Mouse (Mus musculus) forelimb bud, embryonic 11.5 days (tissue): Measurements from ENCODE around the gene Foxm1.

ENCODE experiments used
- DNase-seq: peaks from one replicate; pipeline ENCODE4 v3.0.0-alpha.2; 2012; ENCODE audit warnings: low read depth, low spot score

The Foxm1 gene

GRCm38 (mm10) chr6:128362381-128363006 lies at the start of gene Foxm1, which contains the start of gene Rhno1:
Gene Foxm1 (plus strand): TSS chr6:128362967.
Gene Rhno1 (minus strand): TSS chr6:128362911.
- peak; percentile 79 for DNase-seq

- no peak for DNase-seq
Observed at GRCm38 (mm10) chr6:128314796-128315195, 48.0 kb upstream of the Foxm1 start.

GRCm38 (mm10) chr6:128315597-128315996 lies 47.2 kb upstream of the Foxm1 start:
- no peak for DNase-seq

- DNase-seq: peak; percentile 77
Observed at GRCm38 (mm10) chr6:128318317-128318716, 44.5 kb upstream of the Foxm1 start.

- peak; percentile 73 for DNase-seq
Observed at GRCm38 (mm10) chr6:128334397-128335124, 28.2 kb upstream of the Foxm1 start.

DNA sequence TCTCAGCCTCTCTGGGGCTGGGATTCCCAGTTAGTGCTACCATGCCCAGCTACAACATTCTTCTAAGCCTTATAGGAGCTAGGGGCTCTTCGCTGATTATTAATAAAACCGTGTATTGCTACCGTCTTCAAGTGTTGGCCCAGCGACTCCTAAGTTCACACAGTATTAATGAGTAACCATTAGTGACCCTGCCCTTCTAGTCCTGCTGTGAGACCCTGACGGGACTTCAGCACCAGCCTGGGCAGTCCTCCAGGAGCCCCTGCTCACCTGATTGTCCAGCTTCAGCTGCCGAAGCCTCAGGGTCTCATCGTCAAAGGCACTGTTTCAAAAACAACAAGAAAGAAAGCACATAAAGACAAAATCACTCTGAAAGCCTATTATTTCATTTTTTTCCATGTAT lies 25.3 kb upstream of the Foxm1 start:
- DNase-seq: no peak

DNA sequence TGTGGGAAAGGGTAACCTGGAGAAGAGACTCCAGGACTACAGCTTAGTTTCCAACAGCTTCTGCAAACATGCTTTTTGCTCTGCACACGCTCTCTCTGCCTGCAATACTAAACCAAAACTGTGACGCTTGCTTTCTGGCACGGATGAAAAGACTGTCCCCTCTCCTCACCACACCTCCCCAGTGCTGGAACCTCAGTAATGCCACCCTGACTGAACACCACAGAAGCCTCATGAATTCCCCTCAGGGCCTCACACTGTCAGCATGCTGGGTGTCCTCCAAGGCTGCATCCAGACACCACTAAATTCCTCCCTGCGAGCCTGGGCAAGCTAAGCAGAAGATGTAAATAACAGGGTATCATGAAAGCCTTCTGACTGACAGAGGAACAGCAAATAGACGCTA lies 23.9 kb upstream of the Foxm1 start:
- DNase-seq: peak; percentile 48

DNA sequence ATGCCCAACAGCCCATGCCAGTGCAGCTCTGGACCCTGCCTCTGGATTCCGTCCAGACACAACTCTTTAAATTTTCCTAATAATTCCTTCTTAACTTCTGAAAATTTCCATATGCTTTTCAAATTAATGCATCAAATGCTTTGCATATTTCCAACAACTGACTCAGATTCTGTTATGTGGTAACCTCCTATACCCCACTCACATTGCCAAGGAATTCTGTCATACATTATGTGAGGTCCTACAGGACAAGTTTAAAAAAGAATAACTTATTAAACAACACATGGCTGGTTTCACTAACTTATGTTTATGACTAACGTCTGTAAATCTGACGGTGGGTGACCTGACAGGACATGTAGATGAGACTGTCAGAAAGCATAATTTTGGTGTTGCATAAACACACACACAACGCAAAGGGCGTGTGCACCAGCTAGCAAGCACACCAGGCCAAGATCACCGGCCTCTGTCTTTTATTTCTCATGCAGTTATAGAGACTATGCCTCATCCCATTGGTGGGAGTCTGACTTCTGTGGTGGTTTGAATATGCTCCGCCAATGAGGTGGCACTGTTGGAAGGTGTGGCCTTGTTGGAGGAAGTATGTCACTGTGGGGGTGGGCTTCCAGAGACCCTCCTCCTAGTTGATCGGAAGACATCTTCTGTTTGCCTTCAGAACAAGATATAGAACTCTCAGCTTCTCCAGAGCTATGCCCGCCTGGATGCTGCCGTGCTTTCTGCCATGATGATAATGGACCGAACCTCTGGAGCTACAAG lies 20.6 kb upstream of the Foxm1 start:
- no peak for DNase-seq

GRCm38 (mm10) chr6:128345623-128346022 lies 17.1 kb upstream of the Foxm1 start:
- no peak for DNase-seq

- DNase-seq: no peak
Observed at GRCm38 (mm10) chr6:128346782-128347181, 16.0 kb upstream of the Foxm1 start.

- DNase-seq: no peak
Observed at GRCm38 (mm10) chr6:128349711-128350110, 13.1 kb upstream of the Foxm1 start.

GRCm38 (mm10) chr6:128354140-128354539 lies 8.6 kb upstream of the Foxm1 start:
- DNase-seq: no peak

DNA sequence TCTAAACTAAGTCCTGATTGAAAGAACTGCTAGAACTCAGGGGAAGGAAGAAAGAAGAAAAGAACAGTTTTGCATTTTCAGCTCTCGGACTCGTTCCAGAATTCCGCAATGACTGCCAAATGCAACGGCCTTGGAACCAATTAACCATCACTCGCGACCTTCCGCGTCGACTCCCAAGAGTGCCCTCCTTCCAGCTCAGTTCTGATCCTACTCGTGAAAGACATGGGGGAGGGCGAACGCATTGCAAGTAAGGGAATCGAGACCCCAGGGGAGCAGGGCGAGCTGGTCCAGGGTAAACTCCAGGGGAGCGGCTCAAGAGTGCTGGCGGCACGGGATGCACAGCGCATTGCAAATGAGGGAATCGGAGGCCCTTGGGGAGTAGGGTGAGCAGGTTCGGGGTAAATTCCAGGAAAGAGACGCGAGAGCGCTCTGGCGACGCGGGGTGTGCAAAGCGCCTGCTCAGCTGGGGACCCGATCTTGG lies 7.5 kb upstream of the Foxm1 start:
- peak; percentile 52 for DNase-seq

GRCm38 (mm10) chr6:128355726-128356416 lies 6.9 kb upstream of the Foxm1 start, which contains the start of gene Tulp3:
Gene Tulp3 (minus strand): TSS chr6:128355851.
- peak; percentile 95 for DNase-seq

- DNase-seq: peak; percentile 55
Observed at GRCm38 (mm10) chr6:128358999-128359398, 3.8 kb upstream of the Foxm1 start.

DNA sequence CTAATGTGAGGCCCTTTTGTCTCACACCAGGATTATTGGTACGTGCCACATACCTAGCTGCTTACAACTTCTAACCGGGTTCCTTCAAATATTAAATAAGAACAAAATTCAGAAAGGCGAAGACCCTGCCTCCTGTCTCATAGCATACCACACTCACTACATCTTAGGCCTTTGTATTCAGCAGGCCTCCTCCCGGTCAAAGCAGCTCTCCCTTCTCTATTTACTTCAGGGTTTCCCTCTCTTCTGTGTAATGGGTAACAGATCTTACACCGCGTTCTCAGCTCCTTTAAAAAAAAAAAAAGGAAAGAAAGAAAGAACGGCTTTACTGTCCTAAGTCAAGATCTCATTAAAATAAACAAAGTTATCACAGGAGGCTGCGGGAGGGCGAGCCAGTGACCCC lies 866 bp upstream of the Foxm1 start:
- DNase-seq: no peak

GRCm38 (mm10) chr6:128363007-128363825 lies 449 bp downstream of the Foxm1 start:
- DNase-seq: no peak

DNA sequence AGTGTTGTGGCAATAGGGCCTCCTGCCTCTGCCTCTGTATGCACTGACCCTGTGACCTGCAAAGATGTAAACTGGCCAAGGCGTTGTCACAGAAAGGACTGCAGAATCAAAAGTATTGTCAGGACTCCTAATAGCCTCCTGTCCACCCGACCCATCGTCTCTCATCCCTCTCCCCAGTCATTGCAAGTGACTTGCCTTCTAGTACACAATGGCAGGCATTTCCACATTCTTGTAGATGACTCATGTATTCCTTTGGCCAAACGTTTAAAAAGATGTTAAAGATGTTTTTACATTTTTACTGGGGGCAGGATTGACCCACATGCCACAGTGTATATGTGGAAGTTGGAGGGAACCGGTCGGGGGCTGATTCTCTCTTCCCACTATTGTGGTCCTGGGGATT lies 2.0 kb downstream of the Foxm1 start:
- no peak for DNase-seq

- no peak for DNase-seq
Observed at GRCm38 (mm10) chr6:128366466-128366865, 3.7 kb downstream of the Foxm1 start.

- no peak for DNase-seq
Observed at GRCm38 (mm10) chr6:128370040-128370439, 7.3 kb downstream of the Foxm1 start.

DNA sequence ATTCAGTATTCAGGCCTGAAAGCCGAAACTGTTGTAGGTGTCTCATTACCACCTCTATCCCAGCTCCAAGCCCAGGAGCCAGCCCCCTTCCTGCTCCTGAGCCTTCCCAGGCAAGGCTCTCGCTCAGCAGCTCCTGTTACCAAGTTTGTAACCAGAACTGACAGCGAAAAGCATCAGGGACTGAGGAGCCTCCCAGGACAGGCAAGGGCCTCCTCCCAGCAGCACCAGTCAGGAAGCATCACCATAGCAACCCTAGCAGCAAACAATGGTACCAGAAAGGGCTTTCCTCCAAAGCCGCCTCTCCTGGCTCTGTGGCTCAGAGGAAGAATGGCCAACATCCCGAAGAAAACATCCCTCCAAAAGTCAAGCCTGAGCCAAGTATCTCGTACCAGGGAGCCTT lies 12.4 kb downstream of the Foxm1 start, which contains the start of the genes Tex52 and Gm44596:
TSS of gene Tex52 (plus strand) at position 265 of the 400 bp plus-strand sequence.
TSS of gene Gm44596 (plus strand) at position 312 of the 400 bp plus-strand sequence.
- DNase-seq: no peak
